Mouse (Mus musculus): ENCODE data around the gene Lgi1. TPM values are rescaled to one million over a fixed set of nuclear protein-coding genes. Genes with fewer than 3 reads are reported as not detected.

The Lgi1 gene
- polyA plus RNA-seq, 1 experiment, result 0.28 TPM

DNA sequence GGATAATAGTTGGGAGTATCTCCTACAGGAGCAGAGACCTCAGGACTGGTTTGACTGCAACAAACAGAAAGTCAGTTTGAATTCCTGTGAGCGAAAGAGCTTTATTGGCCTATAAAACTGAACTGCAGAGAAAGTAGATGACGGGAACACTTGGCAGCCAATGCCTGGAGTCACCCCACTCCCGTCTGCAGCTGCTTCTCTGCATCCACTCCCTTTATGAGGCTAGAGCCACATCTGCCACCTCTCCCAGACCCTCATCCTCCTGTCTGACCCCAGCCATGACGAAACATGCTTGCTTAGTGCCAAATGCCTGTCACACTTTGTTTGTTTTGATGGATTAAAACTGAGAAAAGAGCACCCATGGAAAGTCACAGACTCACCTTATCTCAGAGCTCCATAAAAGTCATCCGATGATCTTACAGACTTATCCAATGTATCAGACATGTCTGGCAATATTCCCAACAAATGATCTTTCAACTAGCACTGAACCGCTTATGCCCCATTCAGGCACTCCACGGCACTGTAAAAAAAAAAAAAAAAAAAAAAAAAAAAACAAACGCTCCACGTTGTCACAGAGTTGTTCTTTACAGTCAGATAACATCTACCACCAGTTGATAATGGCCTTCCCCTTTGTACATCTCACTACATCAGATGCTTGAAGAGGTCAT is 93.8 kb downstream of the Lgi1 start:
- TF ChIP-seq CTCF (conservative IDR thresholded peaks at IDR 0.05; ENCODE audit: insufficient read depth, insufficient read length, low read depth, low read length) (no peak), POLR2A (IDR thresholded peaks at IDR 0.05; ENCODE audit: low read depth, low read length) (no peak)
- H3K27ac ChIP-seq (ENCODE audit: insufficient read depth, low read depth, low read length), result peak overlapping the region; percentile 2; the same call in 1 of the 2 replicates
- peaks cover 4% of the 10 kb centered on the region for H3K27me3 ChIP-seq (replicated peaks; ENCODE audit: control insufficient read depth, insufficient read depth, low read length)
- H3K4me1 ChIP-seq (ENCODE audit: control insufficient read depth, insufficient read depth, low read length), result peaks cover 2% of the 10 kb centered on the region; the same call in 1 of the 2 replicates
- 48% methylated on average over 9 of the region's 9 CpGs for WGBS
- no peak overlapping the region for H3K4me3 ChIP-seq (ENCODE audit: insufficient read depth, low read depth, low read length)
- peak; percentile 24 for DNase-seq
- H3K36me3 ChIP-seq (ENCODE audit: control insufficient read depth, insufficient read depth, low read length), result no peaks in the 10 kb centered on the region

DNA sequence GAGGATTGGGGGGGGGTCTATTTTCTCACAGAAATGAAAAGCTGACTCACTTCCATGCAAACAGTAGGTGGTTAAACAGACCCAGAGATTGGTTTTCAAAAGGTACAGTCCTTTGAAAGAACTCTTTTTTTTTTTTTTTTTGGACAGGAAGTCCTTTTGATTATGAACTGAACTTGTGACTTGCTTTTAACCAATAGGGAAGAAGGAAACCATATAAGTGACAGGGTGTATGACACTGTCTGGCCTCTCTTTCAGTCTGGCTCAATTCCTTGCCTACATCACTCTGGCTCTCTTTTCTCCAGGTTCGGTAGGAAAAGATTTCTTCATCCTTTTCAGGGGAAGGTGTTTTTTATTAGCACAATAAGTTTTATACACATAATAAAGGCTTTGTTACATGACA is 95.0 kb downstream of the Lgi1 start:
- TF ChIP-seq CTCF (conservative IDR thresholded peaks at IDR 0.05; ENCODE audit: insufficient read depth, insufficient read length, low read depth, low read length) (no peak), POLR2A (IDR thresholded peaks at IDR 0.05; ENCODE audit: low read depth, low read length) (no peak)
- H3K27ac ChIP-seq (ENCODE audit: insufficient read depth, low read depth, low read length), result no peak overlapping the region
- H3K4me1 ChIP-seq (ENCODE audit: control insufficient read depth, insufficient read depth, low read length), result peaks cover 2% of the 10 kb centered on the region; the same call in 1 of the 2 replicates
- peaks cover 4% of the 10 kb centered on the region for H3K27me3 ChIP-seq (replicated peaks; ENCODE audit: control insufficient read depth, insufficient read depth, low read length)
- WGBS, result 87% methylated on average over 1 of the region's 1 CpGs
- no peaks in the 10 kb centered on the region for H3K36me3 ChIP-seq (ENCODE audit: control insufficient read depth, insufficient read depth, low read length)
- DNase-seq, result no peak
- H3K4me3 ChIP-seq (ENCODE audit: insufficient read depth, low read depth, low read length), result no peak overlapping the region

Other genes starting within 250 kb of the Lgi1 start
- 24.2 and 27.5 TPM in 2 replicates for gene Myof, start 221.0 kb upstream of the Lgi1 start, polyA plus RNA-seq (2012; rRNA removed)
- 0.14 and 0.15 TPM in 2 replicates for gene Cep55, start 209.5 kb upstream of the Lgi1 start, polyA plus RNA-seq (2012; rRNA removed)
- gene Ffar4, start 167.5 kb upstream of the Lgi1 start, polyA plus RNA-seq (2012; rRNA removed), result 1.8 and 2.2 TPM in 2 replicates
- gene Rbp4, start 139.3 kb upstream of the Lgi1 start, polyA plus RNA-seq (2012; rRNA removed), result 17.6 and 23.6 TPM in 2 replicates
- not detected in 2 replicates for gene Pde6c, start 131.8 kb upstream of the Lgi1 start, polyA plus RNA-seq (2012; rRNA removed)
- 4.0 and 4.8 TPM in 2 replicates for gene Fra10ac1, start 40.4 kb upstream of the Lgi1 start, polyA plus RNA-seq (2012; rRNA removed)
- gene Slc35g1, start 131.4 kb downstream of the Lgi1 start, polyA plus RNA-seq (2012; rRNA removed), result 4.8 and 5.9 TPM in 2 replicates
- gene Plce1, start 216.6 kb downstream of the Lgi1 start, polyA plus RNA-seq (2012; rRNA removed), result 2.3 and 2.5 TPM in 2 replicates